Comparison of ENCODE assay signal across 8 mouse cellular contexts in the genomic region with DNA sequence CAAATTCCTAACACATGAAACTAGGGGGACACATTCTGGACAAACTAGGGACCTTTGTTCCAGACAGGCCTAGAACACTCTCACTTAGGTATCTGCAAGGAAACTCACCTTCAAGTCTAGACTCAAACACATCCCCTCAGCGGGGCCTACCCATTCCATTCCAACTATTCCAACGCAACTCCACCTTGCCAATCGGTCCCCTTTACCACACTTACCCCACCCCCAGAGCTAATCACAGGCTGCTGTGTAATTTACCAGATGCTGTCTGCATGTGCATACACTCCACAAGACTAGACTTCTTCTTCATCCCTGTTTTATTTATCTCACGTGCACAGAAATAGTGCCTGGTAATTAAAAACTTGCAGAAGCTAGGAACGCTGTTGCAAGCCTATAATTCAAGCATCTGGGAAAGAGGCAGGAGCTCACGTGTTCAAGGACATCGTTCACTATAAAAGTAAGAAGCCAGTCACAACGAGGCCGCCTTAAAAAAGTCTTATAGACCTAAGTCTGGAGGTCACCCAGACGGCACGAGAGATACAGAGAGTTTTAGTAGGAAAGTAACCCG. TPM values are rescaled to one million over a fixed set of nuclear protein-coding genes. Genes with fewer than 3 reads are reported as not detected.
DNase-seq lines count a peak whose midpoint lies in the region; ATAC-seq and TF ChIP-seq lines count a peak whose summit lies in the region.

No protein-coding gene starts in this region.

- no peak for ATAC-seq in hindbrain, embryonic 12.5 days (ENCODE audit: low FRiP score)
- ATAC-seq in midbrain, embryonic 13.5 days, result no peak

- H3K36me3 ChIP-seq in liver, adult 2 months (ENCODE audit: control insufficient read depth, insufficient read depth, low read length), result no peaks in the 10 kb centered on the region
- H3K36me3 ChIP-seq in hindbrain, embryonic 12.5 days, result peaks cover 9% of the 10 kb centered on the region
- peaks cover 11% of the 10 kb centered on the region for H3K36me3 ChIP-seq in midbrain, embryonic 13.5 days

- peak overlapping the region; percentile 67 for H3K4me2 ChIP-seq in hindbrain, embryonic 12.5 days (replicated peaks)
- peak overlapping the region; percentile 73 for H3K4me2 ChIP-seq in midbrain, embryonic 13.5 days (replicated peaks)

- H3K4me1 ChIP-seq in liver, adult 2 months (ENCODE audit: control insufficient read depth, insufficient read depth, low read length), result peaks cover 18% of the 10 kb centered on the region
- H3K4me1 ChIP-seq in hindbrain, embryonic 12.5 days, result peaks cover 14% of the 10 kb centered on the region
- H3K4me1 ChIP-seq in midbrain, embryonic 13.5 days (replicated peaks), result peaks cover 15% of the 10 kb centered on the region

- H3K9ac ChIP-seq in liver, adult 2 months (ENCODE audit: low read depth, low read length), result peak overlapping the region; percentile 86
- peak overlapping the region; percentile 94 for H3K9ac ChIP-seq in hindbrain, embryonic 12.5 days
- peak overlapping the region; percentile 86 for H3K9ac ChIP-seq in midbrain, embryonic 13.5 days (replicated peaks)

- peaks cover 4% of the 10 kb centered on the region; the same call in 1 of the 2 replicates for H3K79me2 ChIP-seq in liver, adult 2 months (ENCODE audit: control insufficient read depth, insufficient read depth, low read length)

- peak overlapping the region; percentile 88 for H3K27ac ChIP-seq in liver, adult 2 months (replicated peaks; ENCODE audit: insufficient read depth, low read depth, low read length)
- no peak overlapping the region for H3K27ac ChIP-seq in hindbrain, embryonic 12.5 days
- no peak overlapping the region for H3K27ac ChIP-seq in midbrain, embryonic 13.5 days

- intact Hi-C loops in left cerebral cortex, postnatal 36 days (cut with DNase I), result loop anchor here (2.0 kb wide), 1 partner anchor 61 kb away; a partner anchor contains a TSS

- peak; percentile 29 for DNase-seq in liver, adult 2 months (ENCODE audit: extremely low read depth, low read depth, low spot score)
- DNase-seq in liver, result no peak
- DNase-seq in c-Kit-positive CD71-positive TER-119-positive erythroid progenitor cells, embryonic 14.5 days (ENCODE audit: low spot score), result peak; percentile 13
- DNase-seq in thymus, postnatal 0 days (ENCODE audit: low spot score), result no peak
- DNase-seq in testis, postnatal 14 days (ENCODE audit: low spot score), result no peak
- no peak for DNase-seq in left cerebral cortex, postnatal 36 days (ENCODE audit: low spot score in 2 of 2)

- no peaks in the 10 kb centered on the region for H3K27me3 ChIP-seq in liver, adult 2 months (ENCODE audit: control insufficient read depth, insufficient read depth, low read length)
- H3K27me3 ChIP-seq in hindbrain, embryonic 12.5 days, result no peaks in the 10 kb centered on the region
- H3K27me3 ChIP-seq in midbrain, embryonic 13.5 days, result no peaks in the 10 kb centered on the region

- no peak for TF ChIP-seq CTCF in liver, adult 2 months (IDR thresholded peaks at IDR 0.05; ENCODE audit: low read depth, low read length)

- no peak for TF ChIP-seq POLR2A in liver, adult 2 months (IDR thresholded peaks at IDR 0.05; ENCODE audit: extremely low read depth, insufficient read depth, low read length)

- WGBS in liver, adult 2 months, result 9% methylated on average over 12 of the region's 12 CpGs
- WGBS in hindbrain, embryonic 12.5 days, result 26% methylated on average over 12 of the region's 12 CpGs
- WGBS in midbrain, embryonic 13.5 days, result 27% methylated on average over 12 of the region's 12 CpGs

- H3K4me3 ChIP-seq in liver, adult 2 months (ENCODE audit: insufficient read depth, low read depth, low read length), result peak overlapping the region; percentile 76
- H3K4me3 ChIP-seq in hindbrain, embryonic 12.5 days, result peak overlapping the region; percentile 85
- peak overlapping the region; percentile 72 for H3K4me3 ChIP-seq in midbrain, embryonic 13.5 days (replicated peaks)

- no peaks in the 10 kb centered on the region for H3K9me3 ChIP-seq in hindbrain, embryonic 12.5 days (replicated peaks)
- no peaks in the 10 kb centered on the region for H3K9me3 ChIP-seq in midbrain, embryonic 13.5 days

RNA-seq across cellular contexts. Expression of a gene that starts 1.0 kb away (rescaled TPM):
- total RNA-seq in liver, adult 2 months (2014; rRNA removed), result 19.9 and 21.5 TPM in 2 replicates
- polyA plus RNA-seq in liver, adult 2 months (2012; rRNA removed), result 5.9 and 6.2 TPM in 2 replicates
- 53.7 and 65.4 TPM in 2 replicates for polyA plus RNA-seq in hindbrain, embryonic 12.5 days (2016; fragmentation: Nextera tagmentation; extraction: Ambion mirVana)
- polyA plus RNA-seq in midbrain, embryonic 13.5 days (2015; fragmentation: Nextera tagmentation; extraction: Ambion mirVana), result 68.4 and 70.7 TPM in 2 replicates
- polyA plus RNA-seq in thymus, postnatal 0 days (2015; fragmentation: Nextera tagmentation; extraction: Ambion mirVana), result 48.4 and 54.3 TPM in 2 replicates
- 10 to 100 TPM; 38.7 to 39.9 TPM for total RNA-seq in left cerebral cortex, postnatal 36 days (2021)

RNA-seq across cellular contexts. Expression of a gene that starts 15.9 kb away (rescaled TPM):
- 4.0 and 9.3 TPM in 2 replicates for total RNA-seq in liver, adult 2 months (2014; rRNA removed)
- 57.1 and 65.8 TPM in 2 replicates for polyA plus RNA-seq in liver, adult 2 months (2012; rRNA removed)
- polyA plus RNA-seq in hindbrain, embryonic 12.5 days (2016; fragmentation: Nextera tagmentation; extraction: Ambion mirVana), result 10.1 and 22.2 TPM in 2 replicates
- polyA plus RNA-seq in midbrain, embryonic 13.5 days (2015; fragmentation: Nextera tagmentation; extraction: Ambion mirVana), result 29.1 and 30.9 TPM in 2 replicates
- polyA plus RNA-seq in thymus, postnatal 0 days (2015; fragmentation: Nextera tagmentation; extraction: Ambion mirVana), result 30.6 and 33.2 TPM in 2 replicates
- 10 to 100 TPM in 1 of 2 experiments, not detected in 1; 12.2 TPM for total RNA-seq in left cerebral cortex, postnatal 36 days (2021)

RNA-seq across cellular contexts. Expression of a gene that starts 38.3 kb away (rescaled TPM):
- total RNA-seq in liver, adult 2 months (2014; rRNA removed), result 5.7 and 7.4 TPM in 2 replicates
- polyA plus RNA-seq in liver, adult 2 months (2012; rRNA removed), result 1.5 and 1.7 TPM in 2 replicates
- 727 and 798 TPM in 2 replicates for polyA plus RNA-seq in hindbrain, embryonic 12.5 days (2016; fragmentation: Nextera tagmentation; extraction: Ambion mirVana)
- polyA plus RNA-seq in midbrain, embryonic 13.5 days (2015; fragmentation: Nextera tagmentation; extraction: Ambion mirVana), result 921 and 994 TPM in 2 replicates
- polyA plus RNA-seq in thymus, postnatal 0 days (2015; fragmentation: Nextera tagmentation; extraction: Ambion mirVana), result 169 and 194 TPM in 2 replicates
- total RNA-seq in left cerebral cortex, postnatal 36 days (2021), result 1 to 10 TPM; 8.3 to 9.0 TPM

Comparison
In these comparisons a context has a peak if more than half of its experiments do, and no peak if none do; other contexts are left out.
1. DNase-seq: peak in liver, adult 2 months (single experiment) and c-Kit-positive CD71-positive TER-119-positive erythroid progenitor cells, embryonic 14.5 days (single experiment); none in liver (single experiment), thymus, postnatal 0 days (single experiment), testis, postnatal 14 days (single experiment) and left cerebral cortex, postnatal 36 days (0 of 2).
2. RNA of a gene that starts 38.3 kb away (polyA plus RNA-seq): 921 to 994 TPM in midbrain, embryonic 13.5 days, 727 to 798 TPM in hindbrain, embryonic 12.5 days and 169 to 194 TPM in thymus, postnatal 0 days; 1.5 to 1.7 TPM in liver, adult 2 months; every median in the first group is over 10 times any median in the second.
3. Peak in every context shown above with its lines, with median percentiles within 50 percentile points of each other: H3K4me3 ChIP-seq and H3K9ac ChIP-seq.